Mouse (Mus musculus) embryonic facial prominence, embryonic 10.5 days (tissue): ENCODE measurements around the gene Arl15. TPM values are rescaled to one million over a fixed set of nuclear protein-coding genes. Genes with fewer than 3 reads are reported as not detected.

Source experiments
- DNase-seq: peaks from one replicate; pipeline ENCODE4 v3.0.0-alpha.2; 2017; ENCODE audit warnings: low spot score
- H3K27ac ChIP-seq: fragments of 300-500 bp; sonication (generic); replicated peaks from 2 replicates; pipeline ENCODE4 v1.5.1; 2016; ENCODE audit warnings: mild to moderate bottlenecking
- H3K27me3 ChIP-seq: fragments of 300-500 bp; sonication (generic); replicated peaks from 2 replicates; pipeline ENCODE4 v1.6.1; 2016; ENCODE audit warnings: low read depth, mild to moderate bottlenecking; ENCODE audit not compliant: poor library complexity, severe bottlenecking
- H3K36me3 ChIP-seq: fragments of 300-500 bp; sonication (generic); replicated peaks from 2 replicates; pipeline ENCODE4 v1.6.1; 2016; ENCODE audit warnings: mild to moderate bottlenecking, moderate library complexity
- H3K4me1 ChIP-seq: fragments of 300-500 bp; sonication (generic); 2 replicates; pipeline ENCODE4 v1.6.1; 2016
- H3K4me3 ChIP-seq: fragments of 300-500 bp; sonication (generic); 2 replicates; pipeline ENCODE4 v1.5.1; 2016; ENCODE audit warnings: mild to moderate bottlenecking, moderate library complexity
- H3K9me3 ChIP-seq: fragments of 300-500 bp; sonication (generic); 2 replicates; pipeline ENCODE4 v1.6.1; 2016; ENCODE audit warnings: mild to moderate bottlenecking
- WGBS: fragments of 180-500 bp; shearing (Covaris S2); methylation state at CpG from one replicate; pipeline ENCODE4 v1.1.7; 2016; 5-methylcytosine and 5-hydroxymethylcytosine counted together
- polyA plus RNA-seq: library from polyadenylated mRNA; unstranded; fragments of >200 nt; fragmentation: Nextera tagmentation; extraction: Ambion mirVana; gene quantifications from 2 replicates; pipeline ENCODE4 v1.2.1, GENCODE M21; 2016

The Arl15 gene
- polyA plus RNA-seq, 1 experiment from 2014 or later: 11.1 TPM

- Histone ChIP-seq H3K9me3 (no peaks in the 10 kb centered on the region), H3K27me3 (no peaks in the 10 kb centered on the region), H3K4me1 (no peaks in the 10 kb centered on the region), H3K36me3 (no peaks in the 10 kb centered on the region), H3K4me3 (no peak overlapping the region), H3K27ac (no peak overlapping the region)
- DNase-seq: no peak
- WGBS: 93% methylated on average over 19 of the region's 19 CpGs
These were observed 324.0 kb downstream of the Arl15 start for GRCm38 (mm10) chr13:114118104-114118830.

DNA sequence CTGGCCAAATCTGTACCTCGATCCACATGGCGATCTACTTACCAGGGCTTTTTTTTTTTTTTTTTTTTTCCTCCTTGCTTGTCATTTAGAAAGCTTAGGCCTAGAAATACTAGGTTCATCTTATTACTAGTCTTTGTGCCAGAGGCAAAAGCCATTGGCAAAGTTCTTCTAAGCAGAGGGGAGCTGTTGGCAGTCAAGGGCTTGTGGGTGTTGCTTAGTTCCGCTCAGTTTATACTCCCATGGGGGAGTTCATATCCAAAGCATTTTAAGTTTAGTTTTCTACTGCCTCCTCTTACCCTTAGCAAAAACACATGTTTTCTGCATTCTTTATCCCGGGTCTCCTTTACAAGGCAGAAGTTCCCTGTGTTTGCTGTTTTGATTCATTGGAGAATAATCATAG, 325.5 kb downstream of the Arl15 start:
- H3K36me3 ChIP-seq: no peaks in the 10 kb centered on the region
- H3K27ac ChIP-seq: no peak overlapping the region
- no peaks in the 10 kb centered on the region for H3K9me3 ChIP-seq
- no peak overlapping the region for H3K4me3 ChIP-seq
- DNase-seq: no peak
- no peaks in the 10 kb centered on the region for H3K27me3 ChIP-seq
- WGBS: 94% methylated on average over 4 of the region's 4 CpGs
- H3K4me1 ChIP-seq: no peaks in the 10 kb centered on the region

GRCm38 (mm10) chr13:114121591-114121990, 327.3 kb downstream of the Arl15 start:
- H3K4me3 ChIP-seq: no peak overlapping the region
- 92% methylated on average over 9 of the region's 9 CpGs for WGBS
- H3K9me3 ChIP-seq: no peaks in the 10 kb centered on the region
- H3K27ac ChIP-seq: no peak overlapping the region
- DNase-seq: no peak
- H3K36me3 ChIP-seq: no peaks in the 10 kb centered on the region
- H3K27me3 ChIP-seq: no peaks in the 10 kb centered on the region
- peaks cover 3% of the 10 kb centered on the region; the same call in 1 of the 2 replicates for H3K4me1 ChIP-seq

DNA sequence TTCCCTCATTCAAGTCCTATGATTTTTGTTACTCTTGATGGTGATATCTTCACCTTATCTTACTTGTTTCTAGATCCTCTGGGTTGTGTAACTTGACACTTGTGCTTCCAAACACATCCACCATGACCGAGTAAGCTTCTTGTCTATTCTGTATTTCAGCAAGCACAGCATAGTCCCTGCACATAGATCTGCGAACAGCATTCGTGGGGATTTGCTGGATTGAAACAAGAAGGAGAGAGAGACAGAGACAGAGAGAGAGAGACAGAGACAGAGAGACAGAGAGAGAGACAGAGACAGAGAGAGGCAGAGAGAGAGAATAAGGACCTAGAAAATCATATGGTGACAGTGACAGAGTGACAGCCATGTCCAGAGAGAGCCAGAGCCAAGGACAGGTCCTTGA, 329.1 kb downstream of the Arl15 start:
- H3K4me1 ChIP-seq: peaks cover 3% of the 10 kb centered on the region; the same call in 1 of the 2 replicates
- H3K4me3 ChIP-seq: no peak overlapping the region
- 87% methylated on average over 3 of the region's 3 CpGs for WGBS
- H3K27me3 ChIP-seq: no peaks in the 10 kb centered on the region
- H3K9me3 ChIP-seq: no peaks in the 10 kb centered on the region
- H3K36me3 ChIP-seq: peaks cover 8% of the 10 kb centered on the region
- no peak overlapping the region for H3K27ac ChIP-seq
- no peak for DNase-seq

GRCm38 (mm10) chr13:114124385-114124784, 330.1 kb downstream of the Arl15 start:
- no peak overlapping the region for H3K4me3 ChIP-seq
- DNase-seq: no peak
- no peaks in the 10 kb centered on the region for H3K27me3 ChIP-seq
- H3K9me3 ChIP-seq: no peaks in the 10 kb centered on the region
- 92% methylated on average over 10 of the region's 10 CpGs for WGBS
- peaks cover 9% of the 10 kb centered on the region for H3K36me3 ChIP-seq
- peaks cover 3% of the 10 kb centered on the region; the same call in 1 of the 2 replicates for H3K4me1 ChIP-seq
- no peak overlapping the region for H3K27ac ChIP-seq

- no peak overlapping the region for H3K4me3 ChIP-seq
- DNase-seq: no peak
- H3K27ac ChIP-seq: no peak overlapping the region
- peaks cover 9% of the 10 kb centered on the region for H3K36me3 ChIP-seq
- 75% methylated on average over 12 of the region's 12 CpGs for WGBS
- peaks cover 3% of the 10 kb centered on the region; the same call in 1 of the 2 replicates for H3K4me1 ChIP-seq
- H3K9me3 ChIP-seq: no peaks in the 10 kb centered on the region
- no peaks in the 10 kb centered on the region for H3K27me3 ChIP-seq
These were observed 330.7 kb downstream of the Arl15 start for GRCm38 (mm10) chr13:114124991-114125390.

DNA sequence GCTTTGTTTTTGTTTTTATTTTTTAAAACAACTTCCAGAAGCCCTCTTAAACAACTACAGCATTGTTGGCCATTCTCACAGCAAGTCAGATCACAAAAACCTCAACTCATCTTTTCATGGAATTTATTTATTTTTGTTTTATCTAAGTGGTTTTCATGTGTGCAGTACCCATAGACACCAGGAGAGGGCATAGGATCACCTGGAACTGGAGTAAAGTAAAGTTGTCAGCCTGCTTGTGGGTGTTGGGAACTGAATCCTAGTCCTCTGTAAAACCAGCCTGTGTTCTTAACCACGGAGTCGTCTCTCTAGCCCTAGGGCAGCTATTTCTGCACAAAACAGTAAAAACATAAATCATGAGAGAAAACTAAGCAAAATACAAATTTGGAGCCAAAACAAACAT, 334.1 kb downstream of the Arl15 start:
- H3K27me3 ChIP-seq: no peaks in the 10 kb centered on the region
- no peak for DNase-seq
- 96% methylated on average over 2 of the region's 2 CpGs for WGBS
- H3K4me1 ChIP-seq: peaks cover 3% of the 10 kb centered on the region; the same call in 1 of the 2 replicates
- H3K27ac ChIP-seq: no peak overlapping the region
- no peak overlapping the region for H3K4me3 ChIP-seq
- H3K36me3 ChIP-seq: peaks cover 9% of the 10 kb centered on the region
- H3K9me3 ChIP-seq: no peaks in the 10 kb centered on the region

DNA sequence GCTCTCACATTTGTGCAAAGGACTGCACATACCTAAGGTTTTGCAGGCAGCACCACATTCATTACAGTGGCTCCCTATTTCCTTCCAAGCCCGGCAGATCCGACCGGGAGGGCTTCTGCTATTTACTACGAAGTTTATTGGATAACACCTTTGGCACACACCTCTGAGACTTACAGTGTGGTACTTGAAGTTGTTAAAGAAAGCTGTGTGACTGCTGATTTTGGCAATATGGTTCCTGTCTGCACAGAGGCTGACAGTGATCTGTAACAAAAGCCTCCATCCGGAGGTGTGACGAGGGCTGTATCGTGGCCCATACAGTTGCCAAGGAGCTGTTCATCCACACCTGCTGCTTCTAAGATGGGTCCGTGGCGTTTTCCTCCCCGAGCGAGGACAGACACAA, 335.7 kb downstream of the Arl15 start:
- Histone ChIP-seq H3K36me3 (peaks cover 9% of the 10 kb centered on the region), H3K9me3 (no peaks in the 10 kb centered on the region), H3K27ac (no peak overlapping the region), H3K4me1 (peaks cover 2% of the 10 kb centered on the region; the same call in 1 of the 2 replicates), H3K4me3 (no peak overlapping the region), H3K27me3 (no peaks in the 10 kb centered on the region)
- 94% methylated on average over 11 of the region's 11 CpGs for WGBS
- no peak for DNase-seq

DNA sequence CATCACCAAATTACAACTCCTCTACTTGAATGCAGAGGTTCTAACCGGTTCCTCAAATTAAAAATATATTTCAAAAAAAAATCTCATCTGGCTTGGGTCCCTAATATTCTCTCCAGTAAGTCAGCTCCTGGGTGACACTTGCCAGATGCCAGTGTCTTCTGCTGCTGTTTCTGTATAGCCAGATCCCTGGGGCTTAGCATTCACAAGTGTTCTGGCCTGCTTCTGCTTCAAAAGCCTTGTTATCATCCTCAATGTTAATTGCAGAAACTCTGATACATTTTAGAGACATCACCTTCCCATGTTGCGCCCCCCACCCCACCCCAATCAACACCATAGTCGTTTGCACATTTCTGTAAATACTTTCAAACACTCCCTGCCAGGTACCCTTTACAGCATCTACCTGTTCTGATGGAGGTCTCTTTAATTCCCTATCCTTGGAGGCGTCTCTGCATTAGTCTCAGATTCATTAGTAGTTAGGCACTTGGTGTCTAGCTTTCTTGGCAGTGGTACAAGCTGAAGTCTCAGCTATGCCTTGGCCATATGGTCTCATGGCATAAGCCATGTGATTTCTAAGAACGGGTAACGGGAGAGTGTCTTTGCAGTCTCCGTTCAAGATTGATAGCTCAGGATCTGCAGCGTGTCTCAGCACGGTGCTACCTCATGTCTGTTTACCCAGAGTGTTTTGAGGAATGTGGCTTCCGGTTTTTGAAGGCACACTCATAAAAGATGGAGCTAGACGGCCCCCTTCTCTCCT, 336.4 kb downstream of the Arl15 start:
- no peak for DNase-seq

DNA sequence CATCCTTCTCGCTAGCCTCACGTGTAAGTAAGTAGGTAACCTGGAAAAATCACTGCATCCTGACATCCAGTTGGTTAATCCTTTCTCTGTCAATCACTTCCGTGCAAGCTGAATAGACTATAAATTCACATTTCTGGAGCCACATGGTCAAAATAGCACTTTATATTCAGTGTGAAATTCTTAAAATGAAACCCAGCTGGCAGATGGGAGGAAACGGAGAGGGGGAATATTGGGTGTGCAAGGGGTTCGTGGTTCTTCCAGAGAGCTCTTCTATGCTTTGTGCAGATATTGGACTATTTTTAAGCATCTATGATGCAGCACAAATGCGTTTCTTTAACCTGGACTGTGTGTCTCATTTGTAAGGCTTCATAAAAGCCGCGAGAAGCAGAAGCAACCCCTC, 344.6 kb downstream of the Arl15 start:
- no peaks in the 10 kb centered on the region for H3K27me3 ChIP-seq
- H3K4me1 ChIP-seq: 0 out of 2 replicates have a peak, but pooled peaks cover 3% of the 10 kb centered on the region
- no peak overlapping the region for H3K4me3 ChIP-seq
- H3K27ac ChIP-seq: no peak overlapping the region
- DNase-seq: no peak
- no peaks in the 10 kb centered on the region for H3K9me3 ChIP-seq
- WGBS: 84% methylated on average over 8 of the region's 8 CpGs
- no peaks in the 10 kb centered on the region for H3K36me3 ChIP-seq

More for the DNA sequence above, 336.4 kb downstream of the Arl15 start:
- no peaks in the 10 kb centered on the region for H3K4me1 ChIP-seq
- peaks cover 9% of the 10 kb centered on the region for H3K36me3 ChIP-seq
- no peak overlapping the region for H3K27ac ChIP-seq
- H3K4me3 ChIP-seq: no peak overlapping the region
- WGBS: 86% methylated on average over 11 of the region's 11 CpGs
- no peaks in the 10 kb centered on the region for H3K27me3 ChIP-seq
- no peaks in the 10 kb centered on the region for H3K9me3 ChIP-seq

- H3K4me3 ChIP-seq: no peak overlapping the region
- 86% methylated on average over 9 of the region's 9 CpGs for WGBS
- no peak for DNase-seq
- H3K27me3 ChIP-seq: no peaks in the 10 kb centered on the region
- no peaks in the 10 kb centered on the region for H3K9me3 ChIP-seq
- no peaks in the 10 kb centered on the region for H3K36me3 ChIP-seq
- H3K4me1 ChIP-seq: 0 out of 2 replicates have a peak, but pooled peaks cover 8% of the 10 kb centered on the region
- H3K27ac ChIP-seq: no peak overlapping the region
These were observed 345.3 kb downstream of the Arl15 start for GRCm38 (mm10) chr13:114139570-114139969.

DNA sequence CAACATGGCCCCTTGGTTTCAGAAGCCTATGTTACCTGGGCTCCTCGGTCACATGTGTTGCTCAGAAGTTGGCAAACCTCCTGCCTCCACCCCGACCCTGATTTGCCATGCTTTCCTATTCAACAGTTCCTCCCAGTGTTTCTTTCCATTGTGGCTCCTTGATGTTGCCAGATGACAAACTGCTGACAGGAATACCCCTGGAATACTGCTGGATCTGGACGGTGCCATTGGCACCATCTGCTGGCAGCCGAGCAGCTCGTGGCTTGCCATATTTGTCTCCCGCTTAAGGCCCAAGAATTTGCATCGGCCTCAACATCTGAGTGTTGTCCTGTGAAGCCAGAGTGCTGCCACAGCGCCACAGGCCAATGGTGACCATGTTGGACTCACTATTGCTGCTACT, 348.5 kb downstream of the Arl15 start:
- no peak for DNase-seq
- Histone ChIP-seq H3K4me1 (peaks cover 11% of the 10 kb centered on the region; the same call in 1 of the 2 replicates), H3K4me3 (no peak overlapping the region), H3K27me3 (no peaks in the 10 kb centered on the region), H3K36me3 (no peaks in the 10 kb centered on the region), H3K9me3 (no peaks in the 10 kb centered on the region), H3K27ac (no peak overlapping the region)
- WGBS: 85% methylated on average over 8 of the region's 8 CpGs

- H3K9me3 ChIP-seq: no peaks in the 10 kb centered on the region
- WGBS: 85% methylated on average over 1 of the region's 1 CpGs
- no peak for DNase-seq
- H3K27me3 ChIP-seq: no peaks in the 10 kb centered on the region
- H3K4me1 ChIP-seq: peaks cover 11% of the 10 kb centered on the region; the same call in 1 of the 2 replicates
- no peaks in the 10 kb centered on the region for H3K36me3 ChIP-seq
- H3K4me3 ChIP-seq: no peak overlapping the region
- H3K27ac ChIP-seq: no peak overlapping the region
These were observed 348.9 kb downstream of the Arl15 start for GRCm38 (mm10) chr13:114143247-114143646.
